ENCODE assay signal across 16 mouse cellular contexts in genomic region chr7:75392783-75393182, GRCm38 (mm10).
"Had no signal": no experiment of that assay in that cellular context is flagged by ENCODE, and none has a peak within 500 bp of the region (broad histone marks: within the 10 kb centered on the region; RNA-seq: fewer than 3 reads in every experiment).

No protein-coding gene starts in this region.

- H3K36me3 ChIP-seq: limb, embryonic 10.5 days; liver, embryonic 12.5 days; midbrain, embryonic 12.5 days; neural tube, embryonic 15.5 days had no signal

- H3K9ac ChIP-seq: liver, embryonic 12.5 days; midbrain, embryonic 12.5 days; neural tube, embryonic 15.5 days had no signal

- ATAC-seq: inflammation-experienced regulatory T-cells, adult 6 months; liver, embryonic 12.5 days; lung, postnatal 0 days; midbrain, embryonic 16.5 days had no signal

- H3K4me2 ChIP-seq: liver, embryonic 12.5 days; midbrain, embryonic 12.5 days; neural tube, embryonic 15.5 days had no signal

- H3K9me3 ChIP-seq: limb, embryonic 10.5 days; liver, embryonic 12.5 days; megakaryocyte, embryonic 14.5 days; midbrain, embryonic 12.5 days; neural tube, embryonic 15.5 days had no signal

- H3K4me3 ChIP-seq: left cerebral cortex, adult 2 months; limb, embryonic 10.5 days; liver, embryonic 12.5 days; megakaryocyte, embryonic 14.5 days; midbrain, embryonic 12.5 days; neural tube, embryonic 15.5 days had no signal

- H3K4me1 ChIP-seq: neural tube, embryonic 15.5 days had no signal

- H3K27me3 ChIP-seq: liver, embryonic 12.5 days; megakaryocyte, embryonic 14.5 days; midbrain, embryonic 12.5 days; neural tube, embryonic 15.5 days had no signal

- H3K27ac ChIP-seq: left cerebral cortex, adult 2 months; limb, embryonic 10.5 days; liver, embryonic 12.5 days; macrophage; midbrain, embryonic 12.5 days; neural tube, embryonic 15.5 days had no signal

- DNase-seq: kidney, adult 8-10 months; kidney, postnatal 14 days; right cerebral cortex, postnatal 4 days; spleen, adult 18-20 months; thymus, adult 18-20 months; thymus, postnatal 14 days had no signal
